Mouse (Mus musculus): ENCODE data around the gene Ipmk.

DNA sequence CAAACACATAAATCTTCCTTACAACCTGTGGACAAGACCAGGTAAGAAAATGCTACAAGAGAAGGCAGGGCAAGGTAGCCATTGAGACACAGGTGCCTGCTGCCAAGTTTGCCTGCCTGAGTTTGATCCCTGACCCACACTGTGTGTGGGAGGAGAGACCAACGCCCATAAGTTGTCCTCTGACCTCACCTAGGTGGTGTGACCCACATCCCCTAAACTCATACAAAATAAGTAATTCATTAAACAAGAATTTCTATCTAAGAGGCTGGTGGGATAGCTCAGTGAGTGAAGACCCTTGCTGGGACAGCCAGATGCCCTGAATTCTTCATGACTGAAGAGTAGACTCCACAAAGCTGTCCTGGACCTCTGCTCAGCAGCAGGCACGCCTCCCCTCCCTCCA lies 7.4 kb upstream of the Ipmk start:
- no peak for TF ChIP-seq CTCF (IDR thresholded peaks at IDR 0.05; ENCODE audit: borderline replicate concordance, insufficient read depth, low read depth, low read length)
- no peak for TF ChIP-seq POLR2A (IDR thresholded peaks at IDR 0.05; ENCODE audit: borderline replicate concordance, insufficient read depth, low read length)

Measured in cerebellum, adult 2 months (tissue).